Mouse (Mus musculus) layer of hippocampus, adult 18-20 months (tissue): ENCODE measurements at regions not wholly inside any gene's neighbourhood (a gene's known extent, or its start where the extent isn't known, plus 50 kb on each side); places are given as distances from the start of the nearest gene placed in this dataset.

Experiments used
- DNase-seq, 2 experiments: peaks; one replicate each; pipeline ENCODE4 v3.0.0; 2022; ENCODE audit warnings: low spot score in 2 of 2

DNA sequence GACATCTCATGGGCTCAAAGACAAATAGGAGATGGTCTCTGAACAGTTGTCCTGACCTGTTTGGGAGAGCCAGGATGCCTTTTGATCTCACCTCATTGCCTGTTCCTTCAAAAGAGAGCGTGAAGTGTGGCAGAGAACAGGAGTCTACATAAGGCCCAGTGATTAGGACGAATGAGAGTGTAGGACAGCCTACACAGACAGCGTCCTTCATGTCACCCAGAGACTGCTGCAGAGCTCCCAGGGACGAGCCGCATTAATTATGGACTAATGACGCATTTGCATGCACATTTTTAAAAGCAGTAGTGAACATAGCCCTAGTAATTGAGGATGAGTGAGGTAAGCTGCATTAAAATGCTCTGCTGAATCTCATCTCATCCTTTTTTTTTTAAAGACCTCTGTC, 218.5 kb upstream of the Id4 start:
- no peak for DNase-seq

DNA sequence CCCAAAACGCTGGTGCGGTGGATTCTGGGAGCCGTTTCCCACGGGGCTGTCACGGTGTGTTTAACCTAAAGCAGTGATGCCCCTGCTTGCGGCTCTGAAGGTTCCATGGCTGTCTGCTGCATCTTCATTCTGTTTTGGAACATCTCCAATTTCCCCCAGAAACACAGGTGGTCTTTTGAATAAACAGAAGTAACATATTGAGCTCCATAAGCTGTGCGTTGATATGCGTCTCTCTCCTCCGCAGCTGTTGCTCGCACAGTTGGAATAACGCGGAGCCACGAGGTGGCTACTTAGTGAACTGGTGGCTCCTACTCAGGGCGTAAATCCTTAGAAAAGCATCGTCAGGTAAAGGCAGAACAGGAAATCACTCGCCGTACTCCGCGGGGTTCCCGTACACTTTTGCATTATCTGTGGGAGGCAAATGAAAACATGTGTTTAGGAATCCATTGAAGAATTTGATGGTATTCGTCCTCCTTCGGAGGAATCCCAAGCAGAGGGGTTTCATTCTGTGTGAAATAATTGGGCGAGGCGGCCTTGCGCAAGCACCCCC, 214.8 kb upstream of the Id4 start:
- DNase-seq = peak in 1 of 2 experiments; percentile 13

DNA sequence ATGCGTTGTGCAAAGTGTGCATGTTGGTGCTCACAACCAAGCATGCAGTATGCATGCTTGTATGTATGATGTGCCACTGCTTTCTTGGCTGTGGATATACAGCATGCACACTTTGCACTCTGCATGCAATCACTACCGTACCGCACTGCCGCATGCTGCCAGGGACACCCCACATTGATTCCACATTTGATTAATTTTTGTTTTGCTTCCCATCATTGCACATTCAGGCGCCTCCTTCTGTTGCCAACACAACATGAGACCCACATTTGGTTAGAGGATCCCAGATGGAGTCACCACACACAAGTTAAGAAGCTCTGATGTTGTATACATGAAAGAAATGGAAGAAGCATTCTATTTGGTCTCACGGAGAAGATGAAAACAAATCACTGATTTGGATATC, 211.2 kb upstream of the Id4 start:
- DNase-seq = peak in 1 of 2 experiments; percentile 22

DNA sequence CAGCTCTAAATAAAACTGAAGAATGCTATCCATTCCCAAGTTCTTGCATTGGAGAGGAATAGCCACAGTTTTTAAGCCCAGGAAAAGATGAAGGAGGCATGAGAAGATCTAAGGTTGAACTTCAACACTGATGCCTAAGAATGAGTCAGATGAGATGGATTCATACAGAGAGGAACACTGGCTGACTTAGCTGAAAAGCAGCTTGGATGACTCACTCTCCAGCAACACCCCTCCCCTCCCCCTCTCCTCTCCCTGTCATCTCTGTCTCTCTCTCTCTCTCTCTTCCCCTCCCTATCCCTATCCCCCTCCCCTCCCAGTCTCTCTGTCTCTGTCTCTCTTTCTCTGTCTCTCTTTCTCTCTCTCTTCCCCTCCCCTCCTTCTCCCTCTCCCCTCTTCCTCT, 186.4 kb upstream of the Id4 start:
- peak; percentile 2 to 38 for DNase-seq

DNA sequence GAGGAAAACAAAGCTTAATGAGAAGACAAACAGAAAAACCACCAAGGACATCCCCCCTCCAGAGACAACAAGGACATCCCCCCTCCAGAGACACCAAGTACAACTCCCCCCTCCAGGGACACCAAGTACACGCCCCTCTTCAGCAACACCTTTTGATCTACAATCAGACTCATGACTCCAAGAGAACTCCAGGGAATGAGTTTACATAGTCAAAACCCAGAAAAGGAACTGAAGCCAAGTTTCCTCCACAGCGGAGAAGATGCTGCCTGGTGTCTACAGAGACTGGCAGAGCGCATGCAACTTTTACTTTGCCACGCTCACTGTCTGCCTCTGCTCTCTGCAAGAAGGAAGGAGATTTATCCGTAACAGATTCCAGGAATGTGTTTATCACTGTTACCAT, 185.7 kb upstream of the Id4 start:
- DNase-seq = no peak

DNA sequence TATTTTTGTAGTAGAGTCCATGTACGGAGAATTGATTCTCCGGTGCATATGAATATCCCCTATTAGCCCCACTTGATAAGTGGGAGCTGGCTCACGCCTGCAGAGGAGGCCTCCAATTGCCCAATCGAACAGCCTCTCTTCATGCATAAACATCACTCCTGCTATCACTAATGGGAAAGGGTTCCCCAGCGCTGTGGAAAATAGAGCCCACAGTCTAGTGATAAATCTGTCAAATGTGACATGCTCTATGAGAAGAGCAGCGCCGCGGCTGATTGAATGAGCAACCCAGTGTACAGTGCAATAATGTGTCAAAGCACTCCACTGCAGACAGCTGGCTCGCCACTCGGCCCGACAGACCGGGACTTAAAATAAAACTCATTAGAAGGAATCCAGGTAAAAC, 182.8 kb upstream of the Id4 start:
- DNase-seq = peak in 1 of 2 experiments; percentile 4

DNA sequence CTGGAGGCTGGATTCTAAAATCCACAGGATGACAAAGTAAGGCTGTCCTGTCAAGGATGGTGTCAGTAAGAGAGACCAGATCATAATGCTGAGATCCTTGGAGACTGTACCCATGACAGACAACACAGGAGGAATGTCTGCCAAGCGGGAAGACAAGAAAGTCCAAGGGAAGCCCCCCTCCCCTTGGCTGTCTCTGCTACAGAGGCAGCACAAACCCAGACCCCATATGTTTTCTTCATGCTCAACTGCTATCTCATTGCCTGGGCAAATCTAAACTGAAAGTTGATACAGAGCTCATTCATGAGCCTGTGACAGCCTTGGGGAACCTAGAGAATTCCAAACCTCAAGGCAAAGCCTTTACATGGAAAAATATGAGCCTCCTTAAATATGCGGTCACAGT, 177.7 kb upstream of the Id4 start:
- DNase-seq = no peak

DNA sequence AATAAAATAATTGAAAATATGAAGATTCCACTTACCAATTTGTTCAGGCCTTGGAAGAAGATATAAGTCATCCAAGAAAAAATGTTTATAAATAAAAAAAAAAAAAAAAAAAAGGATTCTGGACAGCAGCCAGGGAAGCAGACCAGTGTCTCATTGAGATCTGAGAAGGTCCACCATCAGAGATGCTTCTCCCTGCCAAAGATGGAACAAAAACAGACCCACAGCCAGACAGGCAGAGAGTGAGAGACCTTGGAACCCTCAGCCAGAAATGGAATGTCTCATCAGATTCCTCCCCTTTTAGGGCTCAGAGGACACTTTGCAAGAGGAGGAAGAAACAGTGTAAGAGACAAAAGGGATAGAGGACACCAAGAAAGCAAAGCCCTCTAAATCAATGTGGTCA, 177.2 kb upstream of the Id4 start:
- no peak for DNase-seq

DNA sequence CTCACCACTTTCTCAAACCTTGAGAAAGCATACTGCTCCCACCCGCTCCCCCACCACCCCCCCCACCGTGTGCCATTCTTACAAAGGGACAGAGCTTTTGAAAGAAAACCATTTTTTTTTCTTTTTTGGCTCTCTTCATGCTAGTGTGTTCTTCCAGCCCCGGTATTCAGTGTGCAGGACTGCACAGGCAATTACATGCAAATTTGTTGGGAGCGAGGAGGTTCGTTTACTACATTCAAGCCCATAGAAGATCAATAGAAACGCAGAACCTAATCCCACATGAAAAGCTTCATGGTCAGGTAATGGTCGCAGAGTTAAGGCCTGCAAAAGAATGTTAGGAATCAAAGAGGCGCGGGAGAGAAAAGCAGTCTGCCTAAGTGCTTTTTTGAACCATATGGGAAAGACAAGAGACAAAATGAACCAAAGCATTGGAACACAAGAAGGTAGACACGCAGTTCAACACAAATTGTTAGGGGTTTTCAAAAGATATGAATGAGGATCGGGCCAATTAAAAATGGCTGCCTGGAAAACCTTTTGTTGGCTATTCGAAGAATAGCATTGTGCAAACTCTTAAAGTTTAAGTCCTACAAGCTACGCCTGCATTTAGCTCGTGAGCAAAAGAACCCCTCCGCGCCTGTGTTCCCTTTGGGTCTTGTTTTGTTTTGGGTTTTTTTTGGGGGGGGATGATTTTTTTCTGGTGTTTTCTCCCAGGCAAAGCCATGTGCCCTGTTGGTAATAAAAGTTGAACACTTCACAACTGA, 166.6 kb upstream of the Id4 start:
- DNase-seq = no peak

DNA sequence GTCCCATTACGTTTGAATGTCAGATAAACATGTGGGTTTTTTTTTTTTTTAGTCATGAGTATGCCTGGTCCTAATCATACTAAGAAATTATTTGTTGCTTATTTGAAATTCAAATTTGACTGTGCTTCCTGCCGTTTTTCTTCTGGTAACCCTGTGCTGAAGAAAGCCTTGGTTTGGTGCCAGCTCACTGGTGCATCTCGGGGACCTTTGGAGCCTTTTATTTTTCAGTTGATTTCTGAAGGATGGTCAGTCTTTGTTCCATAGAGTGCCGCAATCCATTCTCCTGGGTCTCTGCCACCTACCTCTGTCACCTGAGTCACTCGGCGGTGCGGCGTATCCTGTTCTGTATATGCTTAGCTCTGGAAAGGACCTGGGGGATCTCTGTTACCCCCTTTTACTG, 158.9 kb upstream of the Id4 start:
- no peak for DNase-seq

DNA sequence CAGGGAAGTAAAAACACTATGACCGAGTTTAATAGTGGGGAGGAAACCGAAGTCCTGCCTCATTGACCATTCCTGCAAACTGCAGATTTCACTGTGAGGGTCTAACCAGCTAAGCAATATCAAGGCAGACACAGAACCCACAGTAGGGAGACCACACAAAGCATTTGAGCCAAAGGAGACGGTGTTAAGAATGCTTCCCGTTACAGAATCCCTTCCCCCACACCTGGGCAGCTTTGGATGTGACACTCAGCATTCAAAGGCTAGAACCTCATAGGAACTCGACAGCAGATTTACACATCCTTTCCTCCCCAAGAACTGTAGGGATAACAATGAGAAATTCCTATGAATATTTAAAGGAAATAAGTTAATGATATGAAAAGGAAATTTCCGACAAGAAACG, 158.5 kb upstream of the Id4 start:
- no peak for DNase-seq

DNA sequence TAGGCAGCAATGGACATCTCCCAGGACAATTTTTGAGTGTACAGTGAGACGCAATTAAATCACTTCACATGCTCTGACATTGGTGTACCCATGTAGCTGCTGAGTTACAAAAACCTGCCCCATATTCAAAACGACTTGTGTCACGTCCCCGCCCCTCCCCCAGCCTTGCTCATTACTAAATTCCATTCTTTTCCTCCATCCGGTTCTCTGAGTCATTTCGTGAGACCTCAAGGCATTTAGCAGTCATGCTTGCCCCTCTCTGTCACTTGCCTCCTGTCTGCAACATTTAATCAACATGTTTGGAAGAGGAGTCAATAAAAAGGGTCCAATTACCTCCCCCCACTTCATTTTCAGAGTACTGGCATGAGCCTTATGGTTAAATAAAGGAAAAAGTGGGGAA, 156.3 kb upstream of the Id4 start:
- no peak for DNase-seq

DNA sequence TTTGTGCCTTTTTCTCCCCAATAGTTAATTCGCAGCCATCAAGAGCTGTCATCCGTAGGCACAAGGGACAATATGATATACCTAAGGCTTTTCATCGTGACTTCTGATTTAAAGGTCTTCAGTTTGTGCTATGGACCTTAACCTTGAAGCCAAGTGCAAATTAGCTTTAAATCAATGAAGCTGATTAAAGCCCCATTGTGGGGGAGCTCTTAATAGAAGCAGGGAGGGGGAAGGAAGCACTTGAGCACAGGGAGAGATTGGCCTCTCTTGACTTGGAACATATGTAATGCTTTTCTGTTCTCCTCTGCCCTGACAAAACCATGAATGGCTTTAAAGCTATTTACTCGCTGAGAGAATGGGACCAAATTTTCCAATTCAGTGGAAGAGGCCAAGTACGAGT, 154.1 kb upstream of the Id4 start:
- no peak for DNase-seq

DNA sequence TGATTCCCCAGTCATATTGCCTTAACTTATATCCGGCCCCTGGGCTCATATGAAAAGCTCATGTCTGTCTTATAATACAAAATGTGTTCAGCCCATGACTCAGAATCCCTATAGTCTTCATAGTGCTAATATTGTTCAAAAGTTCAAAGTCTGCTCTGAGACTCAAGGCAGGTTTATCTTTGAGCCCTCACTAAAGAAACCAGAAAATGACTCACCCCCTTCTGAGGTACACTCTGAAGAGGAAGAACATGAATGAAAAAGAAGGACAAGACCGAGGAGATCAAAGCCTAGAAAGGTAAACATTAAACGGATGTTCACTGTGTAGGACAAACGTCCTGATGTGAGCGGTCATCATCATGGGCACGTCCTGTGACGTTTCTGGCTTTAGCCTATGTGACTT, 145.1 kb upstream of the Id4 start:
- no peak for DNase-seq

DNA sequence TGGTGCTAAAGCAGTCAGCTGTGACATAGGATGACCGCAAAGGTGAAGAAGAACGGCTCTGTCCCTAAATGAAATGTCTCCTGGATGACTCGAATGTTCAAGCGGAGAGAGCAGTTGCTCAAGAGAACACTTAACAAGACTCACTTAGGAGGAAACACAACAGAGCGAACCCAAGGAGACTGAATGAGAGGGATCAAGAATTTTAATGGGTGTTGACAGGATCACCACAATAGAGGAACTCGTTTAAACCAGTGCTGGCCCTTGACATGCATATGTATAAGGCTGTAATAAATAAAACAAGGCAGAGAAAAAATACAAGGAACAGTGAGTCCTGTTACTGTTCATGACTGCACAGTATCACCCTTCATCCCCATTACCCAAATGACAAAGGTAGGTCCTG, 134.4 kb upstream of the Id4 start:
- peak in 1 of 2 experiments; percentile 33 for DNase-seq

DNA sequence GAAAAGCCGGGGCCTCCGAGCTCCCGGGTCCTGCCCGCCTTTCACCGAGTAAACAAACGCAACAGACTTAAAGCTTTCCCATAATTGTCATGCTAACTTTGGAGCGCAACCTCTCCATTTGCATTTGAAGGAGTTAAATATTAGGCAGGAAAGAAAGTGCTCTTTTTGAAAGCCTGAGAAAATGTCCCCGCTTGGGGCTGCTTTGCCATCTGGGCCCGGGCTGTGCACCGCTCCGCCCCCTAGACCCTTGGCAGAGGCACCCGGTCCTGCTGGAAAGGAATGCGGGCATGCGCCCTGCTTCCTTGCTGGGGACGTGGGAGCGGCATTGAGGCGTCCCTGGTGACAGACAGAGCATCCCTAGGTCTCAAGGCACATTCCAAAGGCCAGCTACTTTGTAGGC, 130.3 kb upstream of the Id4 start:
- DNase-seq = peak; percentile 58 to 68

DNA sequence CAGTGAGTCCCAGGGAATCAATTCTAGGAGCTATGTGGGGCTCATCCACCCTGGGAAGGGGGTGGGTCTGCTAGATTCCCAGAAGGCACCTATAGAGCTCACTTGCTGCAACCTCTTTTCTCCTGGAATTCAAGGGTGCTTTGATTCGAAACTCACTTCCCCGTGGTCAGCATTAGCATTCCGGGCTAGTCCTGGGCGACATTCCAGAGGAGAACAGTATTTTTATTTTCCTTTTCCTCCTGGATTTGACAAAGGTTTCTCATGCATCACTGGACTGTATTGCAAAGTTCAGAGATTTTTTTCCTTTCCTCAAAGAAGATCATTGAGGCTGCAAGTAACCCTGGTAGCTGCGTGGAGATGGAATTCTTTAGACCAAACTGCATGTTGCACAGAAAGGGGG, 129.3 kb upstream of the Id4 start:
- DNase-seq = peak in 1 of 2 experiments; percentile 7

DNA sequence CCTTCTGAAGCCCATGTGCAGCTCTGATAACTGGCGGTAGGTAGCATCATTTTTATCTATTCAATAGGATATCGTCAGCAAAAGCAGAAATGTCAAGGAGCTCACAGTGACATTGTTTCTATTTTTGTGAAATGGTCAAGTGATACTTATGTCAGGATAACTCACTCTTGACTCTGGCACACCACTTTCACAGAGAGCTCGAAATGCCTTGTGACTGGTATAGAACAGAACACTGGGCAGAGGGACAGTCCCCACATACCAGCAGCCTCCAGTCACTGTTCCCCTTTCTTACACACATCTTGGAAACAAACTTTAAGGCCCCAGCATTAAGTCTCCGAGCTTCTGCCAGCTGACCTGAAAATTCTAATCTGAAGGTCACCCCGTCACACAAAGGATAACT, 115.1 kb upstream of the Id4 start:
- DNase-seq = no peak

DNA sequence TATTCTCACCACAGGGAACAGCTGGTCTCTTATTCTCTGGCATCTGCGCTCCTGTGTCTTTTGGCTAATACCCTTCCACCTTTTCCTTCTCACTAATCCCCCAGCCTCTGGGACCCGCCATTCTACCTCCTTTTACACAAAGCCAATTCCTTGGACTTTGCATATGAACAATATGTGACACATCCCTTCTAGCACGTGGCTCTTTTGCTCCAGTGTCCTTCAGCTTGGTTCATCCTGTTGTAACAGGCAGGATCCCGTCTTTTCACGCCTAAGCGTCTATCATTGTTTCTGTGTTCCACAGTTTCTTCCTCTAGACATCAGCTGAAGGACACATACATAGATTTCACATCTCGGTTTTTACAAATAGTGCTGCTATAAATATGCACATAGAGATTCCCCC, 114.0 kb upstream of the Id4 start:
- no peak for DNase-seq

DNA sequence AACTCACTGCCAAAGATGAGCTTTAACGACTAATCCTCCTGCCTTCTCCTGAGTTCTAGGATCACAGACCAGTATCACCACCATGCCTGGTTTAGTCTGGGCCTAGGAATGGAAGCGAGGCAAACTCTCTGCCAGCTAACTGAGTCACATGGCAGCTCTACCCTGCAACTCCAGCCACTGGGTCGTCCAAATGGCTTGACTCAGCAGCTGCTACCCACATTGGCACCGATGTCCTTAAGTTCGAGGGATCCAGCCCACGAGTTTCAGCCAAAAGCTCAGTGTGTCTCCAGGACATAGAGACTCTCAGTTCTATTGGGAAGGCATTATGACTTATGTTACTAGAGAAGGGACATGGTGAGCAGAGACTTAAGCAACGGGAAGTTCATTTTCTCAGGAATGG, 107.8 kb upstream of the Id4 start:
- peak in 1 of 2 experiments; percentile 20 for DNase-seq

DNA sequence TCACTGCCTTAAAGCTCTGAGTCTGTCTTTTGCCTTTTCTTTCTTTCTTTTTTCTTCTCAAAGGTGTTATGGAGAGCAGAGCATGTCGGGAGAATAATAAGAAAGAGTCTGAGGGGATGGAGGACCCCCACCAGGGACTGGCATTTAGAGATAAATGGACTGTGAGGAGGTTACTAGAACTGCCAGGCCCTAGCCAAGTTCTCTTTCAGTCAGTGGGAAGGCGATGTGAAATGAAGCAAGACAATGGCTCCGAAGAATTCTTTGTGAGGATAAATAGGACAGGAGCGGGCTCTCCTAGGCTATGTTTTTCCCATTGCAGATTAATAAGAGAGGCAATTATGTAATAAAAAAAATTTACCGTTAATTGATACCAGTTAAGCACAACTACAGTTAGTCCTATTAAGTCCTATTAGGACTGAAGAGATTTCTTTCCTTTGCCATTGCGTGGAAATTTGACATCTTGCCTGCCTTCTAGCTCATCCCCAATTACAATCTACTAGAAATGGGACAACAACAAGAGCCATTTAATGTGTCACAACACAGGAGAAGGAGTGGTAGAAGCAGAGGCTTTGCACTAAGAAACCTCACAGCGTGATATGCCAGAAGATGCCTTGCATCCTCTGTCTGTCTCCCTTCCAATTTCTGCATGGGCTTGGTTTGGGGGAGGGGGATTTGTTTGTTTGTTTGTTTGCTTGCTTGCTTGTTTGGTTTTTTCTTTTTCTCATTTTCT, 107.2 kb upstream of the Id4 start:
- DNase-seq = peak in 1 of 2 experiments; percentile 8

DNA sequence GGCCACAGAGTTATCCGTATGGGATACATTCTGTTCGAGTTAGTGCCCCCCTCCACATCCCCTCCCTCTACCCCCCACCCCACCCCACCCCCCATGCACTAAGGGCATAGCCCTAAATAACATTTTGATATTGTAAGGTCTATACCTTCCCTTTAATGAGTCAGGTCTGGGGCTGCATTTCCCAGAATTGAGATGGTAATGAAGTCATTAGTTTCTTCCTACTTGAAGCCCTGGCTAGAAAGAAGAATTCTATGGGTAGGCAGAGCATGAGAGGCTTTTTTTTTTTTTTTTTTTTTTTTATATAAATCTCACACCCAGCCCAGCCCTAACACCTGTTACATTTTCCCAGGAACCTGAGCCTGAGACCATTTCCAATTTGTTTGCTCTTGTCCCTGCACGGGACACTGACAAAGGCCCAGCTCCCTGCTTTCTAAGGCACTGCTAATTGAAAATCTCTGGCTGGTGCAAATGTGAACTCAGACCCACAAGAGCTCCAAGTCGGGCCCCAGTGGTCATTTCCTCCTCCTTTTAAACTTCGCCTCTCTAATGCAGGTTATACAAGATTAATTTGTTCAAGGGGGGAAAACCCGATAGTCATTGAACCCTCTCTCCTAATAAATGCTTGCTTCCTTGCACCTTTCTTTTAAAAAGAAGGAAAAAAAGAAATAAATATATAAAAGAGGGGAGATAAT, 106.5 kb upstream of the Id4 start:
- DNase-seq = no peak
